Mouse (Mus musculus) embryonic facial prominence, embryonic 15.5 days (tissue): Measurements from ENCODE around the gene Taf3. TPM values are rescaled to one million over a fixed set of nuclear protein-coding genes. Genes with fewer than 3 reads are reported as not detected.
A peak's percentile ranks its signal among the peaks of the same experiment; 100 is the strongest.

Experiments used
- ATAC-seq: fragments of 200-750 bp; cut with Nextera tagmentation; 2 replicates; pipeline ENCODE4 v1.8.0; 2017; ENCODE audit warnings: low read depth, moderate TSS enrichment; ENCODE audit not compliant: insufficient number of reproducible peaks, low FRiP score, low TSS enrichment
- H3K27ac ChIP-seq: fragments of 300-500 bp; sonication (generic); replicated peaks from 2 replicates; pipeline ENCODE4 v1.5.1; 2015; ENCODE audit warnings: mild to moderate bottlenecking, inconsistent platforms
- H3K27me3 ChIP-seq: fragments of 300-500 bp; sonication (generic); 2 replicates; pipeline ENCODE4 v1.6.1; 2015; ENCODE audit warnings: inconsistent platforms
- H3K36me3 ChIP-seq: fragments of 300-500 bp; sonication (generic); 2 replicates; pipeline ENCODE4 v1.6.1; 2015; ENCODE audit warnings: mild to moderate bottlenecking, inconsistent platforms
- H3K4me1 ChIP-seq: fragments of 300-500 bp; sonication (generic); 2 replicates; pipeline ENCODE4 v1.6.1; 2015; ENCODE audit warnings: inconsistent platforms
- H3K4me2 ChIP-seq: fragments of 300-500 bp; sonication (generic); replicated peaks from 2 replicates; pipeline ENCODE4 v1.6.1; 2015; ENCODE audit warnings: mild to moderate bottlenecking, inconsistent platforms
- H3K4me3 ChIP-seq: fragments of 300-500 bp; sonication (generic); replicated peaks from 2 replicates; pipeline ENCODE4 v1.5.1; 2015; ENCODE audit warnings: mild to moderate bottlenecking, inconsistent platforms
- H3K9ac ChIP-seq: fragments of 300-500 bp; sonication (generic); 2 replicates; pipeline ENCODE4 v1.6.1; 2015; ENCODE audit warnings: inconsistent platforms
- H3K9me3 ChIP-seq: fragments of 300-500 bp; sonication (generic); replicated peaks from 2 replicates; pipeline ENCODE4 v1.6.1; 2016; ENCODE audit warnings: inconsistent platforms
- WGBS: fragments of 180-500 bp; shearing (Covaris S2); methylation state at CpG from one replicate; pipeline ENCODE4 v1.1.7; 2015; 5-methylcytosine and 5-hydroxymethylcytosine counted together
- polyA plus RNA-seq: library from polyadenylated mRNA; unstranded; fragments of >200 nt; fragmentation: Nextera tagmentation; extraction: Ambion mirVana; gene quantifications from 2 replicates; pipeline ENCODE4 v1.2.1, GENCODE M21; 2015

Taf3 gene
- polyA plus RNA-seq, 1 experiment from 2014 or later, result 13.0 TPM

DNA sequence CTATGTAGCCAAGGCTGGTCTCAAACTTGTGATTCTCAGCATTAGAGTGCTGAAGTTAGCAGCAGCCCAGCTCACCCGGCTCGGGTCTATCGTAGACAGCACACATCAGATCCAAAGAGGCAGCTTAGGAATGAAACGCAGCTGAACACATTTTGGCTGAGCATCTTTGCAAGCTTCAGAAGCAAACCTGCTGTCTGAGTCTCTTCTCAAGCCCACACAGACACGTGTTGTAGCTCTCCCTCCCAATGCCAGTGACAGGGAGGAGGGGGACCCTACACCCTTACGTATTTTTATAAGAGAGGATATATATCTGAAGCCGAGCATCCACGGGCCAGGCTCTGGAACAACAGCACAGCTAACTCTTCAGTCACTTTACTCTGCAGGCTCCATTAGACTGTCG lies 130.8 kb downstream of the Taf3 start:
- Histone ChIP-seq H3K27me3 (no peaks in the 10 kb centered on the region), H3K27ac (no peak overlapping the region), H3K4me2 (no peak overlapping the region), H3K9ac (no peak overlapping the region), H3K4me3 (no peak overlapping the region), H3K9me3 (no peaks in the 10 kb centered on the region), H3K36me3 (peaks cover 28% of the 10 kb centered on the region), H3K4me1 (no peaks in the 10 kb centered on the region)
- WGBS, result 85% methylated on average over 9 of the region's 9 CpGs
- no peak for ATAC-seq

- ATAC-seq, result no peak; the same call in 1 of the 2 replicates
- no peak overlapping the region for H3K27ac ChIP-seq
- 6% methylated on average over 11 of the region's 11 CpGs for WGBS
- 0 out of 2 replicates have a peak, but pooled peaks cover 4% of the 10 kb centered on the region for H3K4me1 ChIP-seq
- peak overlapping the region; percentile 47 for H3K4me2 ChIP-seq
- no peaks in the 10 kb centered on the region for H3K36me3 ChIP-seq
- no peaks in the 10 kb centered on the region for H3K9me3 ChIP-seq
- peaks cover 3% of the 10 kb centered on the region; the same call in 1 of the 2 replicates for H3K27me3 ChIP-seq
- H3K9ac ChIP-seq, result no peak overlapping the region
- peak overlapping the region; percentile 19; the same call in 1 of the 2 replicates for H3K4me3 ChIP-seq
These were observed 142.4 kb downstream of the Taf3 start for GRCm38 (mm10) chr2:9905995-9906394.

GRCm38 (mm10) chr2:9903854-9904560 lies 144.4 kb downstream of the Taf3 start:
- no peak for ATAC-seq
- Histone ChIP-seq H3K4me3 (no peak overlapping the region), H3K4me1 (0 out of 2 replicates have a peak, but pooled peaks cover 4% of the 10 kb centered on the region), H3K36me3 (no peaks in the 10 kb centered on the region), H3K9ac (no peak overlapping the region), H3K27me3 (peaks cover 16% of the 10 kb centered on the region), H3K9me3 (no peaks in the 10 kb centered on the region), H3K27ac (no peak overlapping the region), H3K4me2 (no peak overlapping the region)
- 62% methylated on average over 14 of the region's 14 CpGs for WGBS

- ATAC-seq, result no peak
- 14% methylated on average over 8 of the region's 8 CpGs for WGBS
- no peak overlapping the region for H3K4me3 ChIP-seq
- H3K9ac ChIP-seq, result no peak overlapping the region
- no peaks in the 10 kb centered on the region for H3K36me3 ChIP-seq
- H3K9me3 ChIP-seq, result no peaks in the 10 kb centered on the region
- peaks cover 9% of the 10 kb centered on the region for H3K4me1 ChIP-seq
- H3K27ac ChIP-seq, result no peak overlapping the region
- H3K4me2 ChIP-seq, result no peak overlapping the region
- peaks cover 76% of the 10 kb centered on the region for H3K27me3 ChIP-seq
These were observed 150.6 kb downstream of the Taf3 start for GRCm38 (mm10) chr2:9897846-9898245.

DNA sequence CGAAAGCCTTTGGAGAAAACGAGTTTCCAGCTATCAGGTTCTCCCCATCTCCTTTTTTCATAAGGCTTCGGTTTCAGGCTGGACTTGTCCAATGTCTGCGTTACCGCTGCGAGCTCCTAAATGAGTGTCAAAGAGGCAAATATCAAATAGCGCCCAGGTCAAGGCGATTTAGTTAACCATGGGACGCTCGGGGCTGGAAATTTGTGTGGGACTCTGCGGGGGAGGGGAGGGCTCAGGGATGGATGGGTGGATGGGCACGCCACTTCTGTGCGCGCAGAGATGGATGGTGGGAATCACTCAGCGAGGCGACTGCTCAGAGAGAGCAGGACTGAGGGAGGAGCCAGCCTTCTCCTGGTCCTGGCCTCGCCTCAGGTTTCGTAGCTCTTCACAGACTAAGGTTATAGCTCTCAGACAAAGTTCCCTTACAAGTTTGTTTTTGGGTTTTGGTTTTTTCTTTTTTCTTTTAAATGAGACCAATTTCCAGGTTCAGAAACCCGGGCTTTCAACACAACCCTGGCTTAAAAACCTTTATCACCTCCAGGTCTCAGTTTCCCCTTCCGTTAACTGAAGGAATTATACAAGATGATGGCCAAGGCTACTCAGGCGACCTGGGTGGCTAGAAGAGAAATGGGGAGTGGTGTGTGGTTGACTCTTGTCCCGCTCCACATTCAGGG lies 152.2 kb downstream of the Taf3 start:
- Histone ChIP-seq H3K36me3 (no peaks in the 10 kb centered on the region), H3K4me1 (peaks cover 9% of the 10 kb centered on the region), H3K9me3 (no peaks in the 10 kb centered on the region), H3K4me2 (peak overlapping the region; percentile 40), H3K27ac (no peak overlapping the region), H3K4me3 (peak overlapping the region; percentile 18; the same call in 1 of the 2 replicates), H3K27me3 (peaks cover 87% of the 10 kb centered on the region), H3K9ac (no peak overlapping the region)
- 2% methylated on average over 22 of the region's 22 CpGs for WGBS
- ATAC-seq, result no peak; the same call in 1 of the 2 replicates

- 4% methylated on average over 19 of the region's 19 CpGs for WGBS
These were observed 153.4 kb downstream of the Taf3 start for GRCm38 (mm10) chr2:9894836-9895593.

DNA sequence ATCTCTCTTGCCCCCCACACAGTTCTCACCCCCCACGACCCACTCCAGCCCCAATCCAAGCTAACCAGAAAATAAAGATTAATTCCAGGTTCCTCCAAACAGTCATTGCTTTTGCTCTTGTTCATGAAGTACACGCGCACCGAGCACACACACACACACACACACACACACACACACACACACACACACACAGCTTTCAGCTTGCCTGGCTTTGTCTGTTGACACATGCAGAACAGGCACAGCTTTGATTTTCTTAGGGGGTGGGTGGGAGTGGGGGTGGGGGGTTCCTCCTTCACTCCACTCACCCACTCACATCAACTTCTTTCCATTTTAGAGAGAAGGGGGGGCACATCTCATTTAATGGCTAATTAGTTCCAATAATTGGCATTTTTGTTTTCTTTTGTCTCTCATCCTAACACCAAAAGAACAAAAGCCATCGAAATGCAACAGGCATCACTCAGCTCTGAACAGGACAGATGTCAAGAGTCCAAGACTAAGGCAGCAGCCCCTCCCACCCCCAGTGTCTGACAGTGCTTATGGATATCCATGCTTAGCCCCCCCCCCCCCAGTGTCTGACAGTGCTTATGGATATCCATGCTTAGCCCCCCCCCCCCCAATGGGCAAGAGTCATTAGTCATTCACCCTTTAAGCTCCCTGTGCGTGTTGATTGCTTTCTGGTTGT lies 155.0 kb downstream of the Taf3 start:
- H3K36me3 ChIP-seq, result no peaks in the 10 kb centered on the region
- ATAC-seq, result no peak
- H3K4me1 ChIP-seq, result peaks cover 20% of the 10 kb centered on the region

More at GRCm38 (mm10) chr2:9894836-9895593, 153.4 kb downstream of the Taf3 start:
- Histone ChIP-seq H3K9me3 (no peaks in the 10 kb centered on the region), H3K4me2 (no peak overlapping the region), H3K4me3 (no peak overlapping the region), H3K4me1 (peaks cover 9% of the 10 kb centered on the region), H3K9ac (no peak overlapping the region), H3K27me3 (peaks cover 93% of the 10 kb centered on the region), H3K27ac (no peak overlapping the region), H3K36me3 (no peaks in the 10 kb centered on the region)
- no peak for ATAC-seq

GRCm38 (mm10) chr2:9892541-9892940 lies 155.9 kb downstream of the Taf3 start:
- ATAC-seq, result no peak
- Histone ChIP-seq H3K9me3 (no peaks in the 10 kb centered on the region), H3K9ac (no peak overlapping the region), H3K27me3 (peaks cover 89% of the 10 kb centered on the region), H3K4me2 (no peak overlapping the region), H3K27ac (no peak overlapping the region), H3K4me1 (peaks cover 20% of the 10 kb centered on the region), H3K4me3 (no peak overlapping the region), H3K36me3 (no peaks in the 10 kb centered on the region)
- 11% methylated on average over 7 of the region's 7 CpGs for whole genome bisulfite sequencing

More for the DNA sequence above, 155.0 kb downstream of the Taf3 start:
- Histone ChIP-seq H3K27me3 (peaks cover 90% of the 10 kb centered on the region), H3K9ac (no peak overlapping the region), H3K4me2 (no peak overlapping the region), H3K9me3 (no peaks in the 10 kb centered on the region), H3K27ac (no peak overlapping the region), H3K4me3 (no peak overlapping the region)
- 9% methylated on average over 6 of the region's 6 CpGs for WGBS

GRCm38 (mm10) chr2:9890906-9891305 lies 157.5 kb downstream of the Taf3 start:
- no peak overlapping the region for H3K4me3 ChIP-seq
- H3K27ac ChIP-seq, result no peak overlapping the region
- H3K4me2 ChIP-seq, result no peak overlapping the region
- no peak overlapping the region for H3K9ac ChIP-seq
- H3K4me1 ChIP-seq, result peaks cover 16% of the 10 kb centered on the region
- H3K36me3 ChIP-seq, result no peaks in the 10 kb centered on the region
- H3K27me3 ChIP-seq, result peaks cover 89% of the 10 kb centered on the region
- no peak for ATAC-seq
- no peaks in the 10 kb centered on the region for H3K9me3 ChIP-seq
- 7% methylated on average over 5 of the region's 5 CpGs for WGBS

DNA sequence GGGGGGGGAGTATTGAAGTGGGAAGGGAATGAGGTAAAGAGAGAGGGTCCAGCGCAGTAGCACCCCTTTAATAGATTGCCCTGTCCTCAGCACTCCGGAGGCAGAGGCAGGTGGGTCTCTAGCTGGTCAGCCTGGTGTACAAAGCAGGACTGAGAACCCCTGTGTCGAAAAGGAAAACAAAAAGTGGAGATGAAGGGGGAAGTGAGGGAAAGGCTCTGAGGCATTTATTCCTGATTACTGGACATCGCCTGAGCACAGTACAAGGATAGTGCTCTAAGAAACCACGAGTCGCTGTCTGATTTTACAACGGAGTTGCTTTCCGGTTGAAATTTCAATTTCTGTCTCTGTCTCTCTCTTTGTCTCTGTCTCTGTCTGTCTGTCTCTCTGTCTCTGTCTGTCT lies 158.1 kb downstream of the Taf3 start:
- Histone ChIP-seq H3K27me3 (peaks cover 89% of the 10 kb centered on the region), H3K36me3 (no peaks in the 10 kb centered on the region), H3K4me1 (peaks cover 11% of the 10 kb centered on the region), H3K27ac (no peak overlapping the region), H3K9me3 (no peaks in the 10 kb centered on the region), H3K4me2 (no peak overlapping the region), H3K4me3 (peak overlapping the region; percentile 28), H3K9ac (no peak overlapping the region)
- ATAC-seq, result no peak
- 8% methylated on average over 8 of the region's 8 CpGs for WGBS
